Comparison of ENCODE assay signal across 16 mouse cellular contexts in genomic region chr11:109559241-109559640, GRCm38 (mm10). TPM values are rescaled to one million over a fixed set of nuclear protein-coding genes. Genes with fewer than 3 reads are reported as not detected.
DNase-seq lines count a peak whose midpoint lies in the region; ATAC-seq and TF ChIP-seq lines count a peak whose summit lies in the region.
"Had no signal": no experiment of that assay in that cellular context is flagged by ENCODE, and none has a peak within 500 bp of the region (broad histone marks: within the 10 kb centered on the region; RNA-seq: fewer than 3 reads in every experiment).

No protein-coding gene starts in this region.

- TF ChIP-seq CTCF in lung, postnatal 0 days (IDR thresholded peaks at IDR 0.05), result no peak

- no peak overlapping the region for H3K4me3 ChIP-seq in heart, embryonic 10.5 days
- no peak overlapping the region for H3K4me3 ChIP-seq in lung, postnatal 0 days (ENCODE audit: low read depth, low read length)
- no peak overlapping the region for H3K4me3 ChIP-seq in liver, embryonic 13.5 days (replicated peaks)
- H3K4me3 ChIP-seq: erythroblast, embryonic 14.5 days; gastrocnemius, adult 2 months; megakaryocyte, embryonic 14.5 days had no signal

- intact Hi-C loops in heart, postnatal 25 days (cut with DNase I), result no loop called here

- no peaks in the 10 kb centered on the region for H3K36me3 ChIP-seq in heart, embryonic 10.5 days
- no peaks in the 10 kb centered on the region for H3K36me3 ChIP-seq in lung, postnatal 0 days (ENCODE audit: insufficient read depth, low read length)
- H3K36me3 ChIP-seq in liver, embryonic 13.5 days, result no peaks in the 10 kb centered on the region

- 0 out of 2 replicates have a peak, but pooled peaks have one; percentile 43 for TF ChIP-seq EP300 in lung, postnatal 0 days (IDR thresholded peaks at IDR 0.05)

- H3K4me1 ChIP-seq in heart, embryonic 10.5 days, result peaks cover 42% of the 10 kb centered on the region
- H3K4me1 ChIP-seq in lung, postnatal 0 days (ENCODE audit: insufficient read depth, low read depth, low read length), result no peaks in the 10 kb centered on the region
- H3K4me1 ChIP-seq in liver, embryonic 13.5 days (replicated peaks), result peaks cover 81% of the 10 kb centered on the region

- H3K27ac ChIP-seq in heart, embryonic 10.5 days, result peak overlapping the region; percentile 26; the same call in 1 of the 2 replicates
- no peak overlapping the region for H3K27ac ChIP-seq in lung, postnatal 0 days (ENCODE audit: low read length)
- H3K27ac ChIP-seq in liver, embryonic 13.5 days, result peak overlapping the region; percentile 99
- H3K27ac ChIP-seq: gastrocnemius, adult 2 months had no signal

- H3K9me3 ChIP-seq in heart, embryonic 10.5 days, result no peaks in the 10 kb centered on the region
- H3K9me3 ChIP-seq in lung, postnatal 0 days (ENCODE audit: low read length), result no peaks in the 10 kb centered on the region
- H3K9me3 ChIP-seq in liver, embryonic 13.5 days (replicated peaks), result no peaks in the 10 kb centered on the region
- H3K9me3 ChIP-seq: megakaryocyte, embryonic 14.5 days had no signal

- peak; percentile 8; the same call in 1 of the 2 replicates for ATAC-seq in lung, postnatal 0 days
- no peak for ATAC-seq in liver, embryonic 13.5 days (ENCODE audit: low read depth)
- ATAC-seq: forebrain, postnatal 0 days; inflammation-experienced regulatory T-cells, adult 6 months; midbrain, embryonic 16.5 days had no signal

- 81% methylated on average over 12 of the region's 12 CpGs for WGBS in heart, embryonic 10.5 days
- 62% methylated on average over 12 of the region's 12 CpGs for WGBS in lung, postnatal 0 days
- WGBS in liver, embryonic 13.5 days (ENCODE audit: insufficient replicate concordance), result 86% methylated on average over 12 of the region's 12 CpGs

- no peak overlapping the region for H3K4me2 ChIP-seq in lung, postnatal 0 days (replicated peaks; ENCODE audit: low read depth, low read length)
- H3K4me2 ChIP-seq in liver, embryonic 13.5 days, result no peak overlapping the region

- no peak overlapping the region for H3K9ac ChIP-seq in lung, postnatal 0 days (replicated peaks; ENCODE audit: low read depth)
- 0 out of 2 replicates have a peak overlapping the region, but pooled peaks have one; percentile 65 for H3K9ac ChIP-seq in liver, embryonic 13.5 days
- H3K9ac ChIP-seq: forebrain, postnatal 0 days had no signal

- no peak for DNase-seq in heart, embryonic 10.5 days (ENCODE audit: low spot score)
- DNase-seq in heart, postnatal 25 days (ENCODE audit: low spot score), result no peak
- peak; percentile 17 for DNase-seq in lung, postnatal 0 days (ENCODE audit: low spot score)
- DNase-seq in lung, postnatal 14 days, result no peak
- no peak for DNase-seq in liver, embryonic 13.5 days
- peak; percentile 17 to 35 for DNase-seq in lung, postnatal 4 days
- no peak for DNase-seq in layer of hippocampus, adult 11-12 months (ENCODE audit: low spot score)
- DNase-seq: cerebellum, adult 11-12 months; forebrain, postnatal 0 days; gastrocnemius, adult 2 months; layer of hippocampus, postnatal 36 days; thymus, postnatal 4 days had no signal

- H3K27me3 ChIP-seq in heart, embryonic 10.5 days (ENCODE audit: insufficient read depth, poor library complexity, severe bottlenecking), result no peaks in the 10 kb centered on the region
- H3K27me3 ChIP-seq in lung, postnatal 0 days (replicated peaks; ENCODE audit: insufficient read depth, low read length), result no peaks in the 10 kb centered on the region
- H3K27me3 ChIP-seq in liver, embryonic 13.5 days, result no peaks in the 10 kb centered on the region
- H3K27me3 ChIP-seq: megakaryocyte, embryonic 14.5 days had no signal

RNA-seq across cellular contexts. Expression of gene Wipi1, which starts 52.5 kb away (rescaled TPM):
- polyA plus RNA-seq in heart, embryonic 10.5 days (2016; fragmentation: Nextera tagmentation; extraction: Ambion mirVana), result 29.8 and 38.8 TPM in 2 replicates
- total RNA-seq in heart, postnatal 25 days (2021), result 100 to 1,000 TPM; 105 to 107 TPM
- polyA plus RNA-seq in lung, postnatal 0 days (2015; fragmentation: Nextera tagmentation; extraction: Ambion mirVana), result 51.4 and 65.1 TPM in 2 replicates
- polyA plus RNA-seq in liver, embryonic 13.5 days (2015; fragmentation: Nextera tagmentation; extraction: Ambion mirVana), result 28.3 and 29.1 TPM in 2 replicates

Comparison
In these comparisons a context has a peak if more than half of its experiments do, and no peak if none do; other contexts are left out.
1. DNase-seq: peak in lung, postnatal 0 days (single experiment) and lung, postnatal 4 days (2 of 2); none in heart, embryonic 10.5 days (single experiment), heart, postnatal 25 days (single experiment), lung, postnatal 14 days (single experiment), liver, embryonic 13.5 days (single experiment) and layer of hippocampus, adult 11-12 months (single experiment).